Mouse (Mus musculus): ENCODE measurements at regions not wholly inside any gene's neighbourhood (a gene's known extent, or its start where the extent isn't known, plus 50 kb on each side); places are given as distances from the start of the nearest gene placed in this dataset.

DNA sequence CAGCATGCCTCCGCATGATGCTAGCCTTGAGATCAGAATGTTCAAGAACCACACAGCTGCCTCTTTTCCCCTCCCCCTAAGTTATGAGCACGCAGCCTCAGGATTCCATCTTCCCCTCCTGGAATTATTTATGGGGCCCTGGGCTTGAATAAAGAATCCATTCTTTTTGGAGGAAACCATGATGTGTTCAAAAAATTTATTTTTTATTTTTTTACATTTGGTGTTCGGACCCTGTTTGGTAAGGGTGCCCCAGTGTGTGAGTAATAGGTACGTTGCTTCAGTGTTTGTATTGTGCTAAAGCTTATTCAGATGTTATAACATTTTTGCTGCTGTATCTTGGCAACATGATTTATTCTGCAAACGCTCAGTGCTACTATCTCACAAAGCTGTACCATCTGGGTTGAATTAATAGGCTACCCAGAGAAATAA is 147.8 kb upstream of the Tox3 start:
- TF ChIP-seq MAX (IDR thresholded peaks at IDR 0.05; ENCODE audit: low read depth) (no peak), POLR2A (IDR thresholded peaks at IDR 0.05; ENCODE audit: insufficient read length, low read depth) (no peak), USF1 (IDR thresholded peaks at IDR 0.05; ENCODE audit: low read depth) (no peak), MYOG (IDR thresholded peaks at IDR 0.05; ENCODE audit: control insufficient read depth in 1 of 3, insufficient read depth in 1 of 3, insufficient read length in 2 of 3, low read depth in 2 of 3) (no peak), POLR2AphosphoS2 (IDR thresholded peaks at IDR 0.05; ENCODE audit: insufficient read length, low read depth) (no peak), E2F4 (IDR thresholded peaks at IDR 0.05; ENCODE audit: insufficient read depth) (no peak), TCF12 (IDR thresholded peaks at IDR 0.05; ENCODE audit: insufficient read depth, poor library complexity, severe bottlenecking) (no peak)

Measured in myocyte (in vitro differentiated cells).